Mouse (Mus musculus) stomach, embryonic 16.5 days (tissue): Measurements from ENCODE around the gene Smco2. TPM values are rescaled to one million over a fixed set of nuclear protein-coding genes. Genes with fewer than 3 reads are reported as not detected.

Experiments used
- ATAC-seq: fragments of 200-750 bp; cut with Nextera tagmentation; 2 replicates; pipeline ENCODE4 v1.8.0; 2017; ENCODE audit warnings: moderate number of reproducible peaks, moderate TSS enrichment; ENCODE audit not compliant: insufficient read depth, low FRiP score
- H3K27ac ChIP-seq: fragments of 300-500 bp; sonication (generic); 2 replicates; pipeline ENCODE4 v1.5.1; 2014; ENCODE audit warnings: low read length
- H3K27me3 ChIP-seq: fragments of 300-500 bp; sonication (generic); 2 replicates; pipeline ENCODE4 v1.6.1; 2014; ENCODE audit warnings: low read length, control low read depth, mixed read lengths; ENCODE audit not compliant: control insufficient read depth, insufficient read depth
- H3K36me3 ChIP-seq: fragments of 300-500 bp; sonication (generic); 2 replicates; pipeline ENCODE4 v1.6.1; 2014; ENCODE audit warnings: low read length; ENCODE audit not compliant: control insufficient read depth, insufficient read depth
- H3K4me1 ChIP-seq: fragments of 300-500 bp; sonication (generic); 2 replicates; pipeline ENCODE4 v1.6.1; 2014; ENCODE audit warnings: low read length, control low read depth, mixed read lengths; ENCODE audit not compliant: control insufficient read depth, insufficient read depth
- H3K4me2 ChIP-seq: fragments of 300-500 bp; sonication (generic); 2 replicates; pipeline ENCODE4 v1.6.1; 2014; ENCODE audit warnings: low read depth, low read length, mixed read lengths
- H3K4me3 ChIP-seq: fragments of 300-500 bp; sonication (generic); replicated peaks from 2 replicates; pipeline ENCODE4 v1.5.1; 2014; ENCODE audit warnings: mild to moderate bottlenecking, low read length
- H3K9ac ChIP-seq: fragments of 300-500 bp; sonication (generic); 2 replicates; pipeline ENCODE4 v1.6.1; 2014; ENCODE audit warnings: low read length
- H3K9me3 ChIP-seq: fragments of 300-500 bp; sonication (generic); replicated peaks from 2 replicates; pipeline ENCODE4 v1.6.1; 2016; ENCODE audit warnings: low read length, control low read depth; ENCODE audit not compliant: control insufficient read depth
- WGBS: fragments of 180-500 bp; shearing (Covaris S2); extraction: QIAGEN DNeasy Blood & Tissue Kit; methylation state at CpG from one replicate; pipeline ENCODE4 v1.1.7; 2014; 5-methylcytosine and 5-hydroxymethylcytosine counted together
- polyA plus RNA-seq: library from polyadenylated mRNA; unstranded; fragments of >200 nt; fragmentation: Nextera tagmentation; extraction: Ambion mirVana; gene quantifications from 2 replicates; pipeline ENCODE4 v1.2.1, GENCODE M21; 2015

The Smco2 gene
- polyA plus RNA-seq, 1 experiment from 2014 or later: not detected

DNA sequence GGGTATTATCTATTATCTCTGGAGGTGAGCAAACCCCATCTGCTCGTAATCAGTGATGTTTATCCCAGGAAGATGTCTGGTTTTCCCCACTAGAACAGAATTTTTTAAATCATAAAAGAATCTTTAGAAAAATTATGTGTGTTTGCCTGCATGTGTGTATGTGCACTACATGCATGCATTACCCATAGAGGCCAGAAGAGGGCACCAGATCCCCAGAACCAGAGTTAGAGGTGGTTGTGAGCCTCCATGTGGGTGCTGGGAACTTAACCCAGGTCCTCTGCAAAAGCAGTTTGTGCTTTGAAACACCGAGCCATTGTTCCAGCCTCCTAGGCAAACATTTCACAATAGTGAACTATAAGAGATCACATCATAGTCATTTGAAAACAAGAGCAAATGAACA, 26.9 kb downstream of the Smco2 start:
- 92% methylated on average over 2 of the region's 2 CpGs for WGBS
- H3K27me3 ChIP-seq: no peaks in the 10 kb centered on the region
- ATAC-seq: no peak
- H3K4me2 ChIP-seq: no peak overlapping the region
- H3K4me1 ChIP-seq: no peaks in the 10 kb centered on the region
- H3K36me3 ChIP-seq: no peaks in the 10 kb centered on the region
- H3K4me3 ChIP-seq: no peak overlapping the region
- H3K27ac ChIP-seq: no peak overlapping the region
- no peak overlapping the region for H3K9ac ChIP-seq
- H3K9me3 ChIP-seq: peaks cover 6% of the 10 kb centered on the region

DNA sequence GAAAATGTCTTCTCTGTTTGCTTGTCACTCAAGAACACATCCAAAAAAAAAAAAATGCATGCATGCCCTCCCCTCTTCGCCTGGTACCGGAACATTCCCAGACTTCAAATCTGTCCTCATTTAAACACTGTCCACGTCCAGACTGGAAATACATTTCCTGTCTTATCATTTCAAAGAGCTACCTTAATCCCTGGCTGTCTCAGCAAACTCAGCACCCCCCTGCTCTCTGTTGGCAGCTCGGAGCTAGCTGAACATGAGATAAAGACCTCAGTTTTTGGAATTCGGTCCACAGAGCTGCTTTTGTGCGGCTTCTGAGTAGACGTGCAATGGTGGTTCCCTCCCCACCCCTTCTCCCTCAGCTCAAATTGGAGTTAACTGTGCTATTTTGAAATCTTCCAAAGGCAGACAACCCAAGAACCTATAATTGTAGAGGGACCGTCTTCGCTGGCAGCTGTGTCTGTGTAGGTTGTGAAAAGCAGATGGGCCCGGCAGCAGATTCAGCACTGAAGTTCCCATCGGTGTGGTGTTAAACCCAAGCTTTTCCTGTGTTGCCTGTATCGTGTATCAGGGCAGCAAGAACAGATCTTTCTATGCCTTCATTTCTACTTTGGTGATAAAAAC, 27.6 kb downstream of the Smco2 start:
- Histone ChIP-seq H3K9ac (no peak overlapping the region), H3K36me3 (no peaks in the 10 kb centered on the region), H3K9me3 (peaks cover 6% of the 10 kb centered on the region), H3K27me3 (no peaks in the 10 kb centered on the region), H3K4me2 (no peak overlapping the region), H3K4me3 (no peak overlapping the region), H3K27ac (no peak overlapping the region), H3K4me1 (no peaks in the 10 kb centered on the region)
- no peak for ATAC-seq
- 88% methylated on average over 12 of the region's 12 CpGs for WGBS

DNA sequence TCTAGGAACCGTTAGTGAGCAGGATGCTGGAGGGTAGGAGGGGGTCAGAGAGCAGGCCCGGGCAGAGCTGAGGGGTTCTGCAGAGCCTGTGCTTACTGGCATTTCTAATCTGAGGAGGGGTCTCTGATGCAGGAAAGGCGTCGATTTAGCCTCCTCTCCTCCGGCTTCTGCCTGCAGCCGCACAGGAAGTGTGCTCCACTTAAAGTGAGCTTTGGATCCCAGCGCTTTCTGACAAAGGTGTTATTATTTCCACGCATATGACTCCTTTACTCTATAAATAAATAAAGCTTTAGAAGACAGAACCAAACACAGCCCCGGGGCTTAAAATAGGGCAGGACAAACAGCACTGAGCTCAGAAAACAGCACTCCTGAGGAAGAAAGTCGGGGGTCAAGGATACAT, 29.0 kb downstream of the Smco2 start:
- Histone ChIP-seq H3K4me1 (no peaks in the 10 kb centered on the region), H3K36me3 (no peaks in the 10 kb centered on the region), H3K9me3 (peaks cover 6% of the 10 kb centered on the region), H3K27ac (no peak overlapping the region), H3K27me3 (no peaks in the 10 kb centered on the region), H3K4me3 (no peak overlapping the region), H3K4me2 (no peak overlapping the region), H3K9ac (no peak overlapping the region)
- WGBS: 45% methylated on average over 10 of the region's 10 CpGs
- no peak for ATAC-seq

DNA sequence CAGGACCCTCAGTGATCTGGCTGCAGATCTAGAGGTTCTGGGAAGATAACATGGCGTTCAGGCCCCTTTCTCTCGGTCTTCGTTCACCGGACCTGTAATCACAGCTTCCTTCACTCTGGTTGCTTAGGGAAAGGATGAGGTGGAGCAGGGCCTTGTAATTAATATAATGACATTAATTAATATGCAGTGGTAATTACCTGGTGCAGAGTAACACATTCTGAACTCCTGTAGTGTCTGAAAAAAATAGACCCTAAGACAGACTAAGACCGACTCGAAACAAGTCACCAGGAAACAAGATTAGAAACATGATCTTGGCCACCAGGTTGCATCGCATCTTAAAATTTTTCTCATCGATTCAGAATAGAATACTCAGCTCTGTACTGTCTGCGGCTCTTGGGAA, 30.0 kb downstream of the Smco2 start:
- WGBS: 90% methylated on average over 9 of the region's 9 CpGs
- H3K4me2 ChIP-seq: no peak overlapping the region
- no peak for ATAC-seq
- H3K9me3 ChIP-seq: peaks cover 6% of the 10 kb centered on the region
- H3K4me3 ChIP-seq: no peak overlapping the region
- H3K27ac ChIP-seq: no peak overlapping the region
- no peaks in the 10 kb centered on the region for H3K27me3 ChIP-seq
- H3K4me1 ChIP-seq: peaks cover under 1% of the 10 kb centered on the region; the same call in 1 of the 2 replicates
- no peak overlapping the region for H3K9ac ChIP-seq
- no peaks in the 10 kb centered on the region for H3K36me3 ChIP-seq

GRCm38 (mm10) chr6:146880296-146880695, 30.4 kb downstream of the Smco2 start:
- 73% methylated on average over 4 of the region's 4 CpGs for WGBS
- H3K4me1 ChIP-seq: peaks cover 4% of the 10 kb centered on the region; the same call in 1 of the 2 replicates
- H3K27me3 ChIP-seq: no peaks in the 10 kb centered on the region
- H3K9ac ChIP-seq: no peak overlapping the region
- peaks cover 6% of the 10 kb centered on the region for H3K9me3 ChIP-seq
- no peak for ATAC-seq
- H3K4me2 ChIP-seq: no peak overlapping the region
- H3K4me3 ChIP-seq: no peak overlapping the region
- H3K36me3 ChIP-seq: no peaks in the 10 kb centered on the region
- H3K27ac ChIP-seq: no peak overlapping the region

GRCm38 (mm10) chr6:146881896-146882770, 32.2 kb downstream of the Smco2 start:
- peaks cover under 1% of the 10 kb centered on the region for H3K9me3 ChIP-seq
- no peak overlapping the region for H3K4me3 ChIP-seq
- H3K4me1 ChIP-seq: peaks cover 4% of the 10 kb centered on the region; the same call in 1 of the 2 replicates
- no peak for ATAC-seq
- H3K27me3 ChIP-seq: no peaks in the 10 kb centered on the region
- no peak overlapping the region for H3K9ac ChIP-seq
- H3K36me3 ChIP-seq: no peaks in the 10 kb centered on the region
- H3K27ac ChIP-seq: no peak overlapping the region
- no peak overlapping the region for H3K4me2 ChIP-seq
- WGBS: 59% methylated on average over 13 of the region's 13 CpGs

DNA sequence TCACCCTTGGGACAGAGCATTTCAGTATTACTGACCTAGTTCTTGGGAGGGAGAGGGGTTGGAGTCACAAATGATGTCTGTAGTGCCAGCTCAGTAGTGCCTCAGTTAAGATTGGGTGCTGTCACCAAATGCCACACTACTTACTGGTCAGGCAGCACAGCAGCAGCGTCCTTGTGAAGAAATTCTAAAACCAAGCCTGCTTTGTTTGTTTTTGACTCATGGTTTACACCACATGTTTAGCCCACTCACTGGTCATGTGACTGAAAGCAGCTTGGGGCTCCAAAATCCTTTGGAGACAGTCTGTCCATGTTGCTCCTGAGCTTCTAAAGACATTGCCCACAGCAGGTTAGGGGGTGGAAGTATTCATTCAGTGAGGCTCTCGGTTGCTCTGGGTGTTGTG, 33.5 kb downstream of the Smco2 start:
- no peak overlapping the region for H3K4me2 ChIP-seq
- 73% methylated on average over 2 of the region's 2 CpGs for WGBS
- no peak for ATAC-seq

DNA sequence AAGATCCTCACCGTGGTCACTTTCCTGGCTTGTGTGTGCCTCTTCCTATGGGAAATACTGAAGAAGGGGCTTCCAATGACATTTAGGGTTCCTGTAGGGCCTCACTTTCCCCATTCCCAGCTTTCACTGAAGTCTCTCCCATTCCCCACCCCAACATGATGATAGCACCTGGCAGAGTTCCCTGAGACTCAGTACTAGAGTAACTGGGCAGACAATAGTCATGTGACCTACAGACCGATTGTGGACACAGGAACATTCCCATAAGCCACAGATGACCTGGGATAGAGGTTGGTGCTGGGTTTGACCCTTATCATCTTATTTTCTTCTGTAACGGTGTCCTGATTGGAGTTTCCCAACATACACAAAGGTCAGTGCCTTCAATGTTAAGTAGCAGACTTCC, 34.3 kb downstream of the Smco2 start:
- Histone ChIP-seq H3K9ac (no peak overlapping the region), H3K27ac (no peak overlapping the region), H3K4me3 (no peak overlapping the region), H3K27me3 (no peaks in the 10 kb centered on the region), H3K4me2 (no peak overlapping the region), H3K36me3 (no peaks in the 10 kb centered on the region), H3K9me3 (no peaks in the 10 kb centered on the region), H3K4me1 (peaks cover 7% of the 10 kb centered on the region; the same call in 1 of the 2 replicates)
- ATAC-seq: no peak
- WGBS: 75% methylated on average over 3 of the region's 3 CpGs

More for the DNA sequence above, 33.5 kb downstream of the Smco2 start:
- Histone ChIP-seq H3K9ac (no peak overlapping the region), H3K4me3 (no peak overlapping the region), H3K9me3 (no peaks in the 10 kb centered on the region), H3K27ac (no peak overlapping the region), H3K27me3 (no peaks in the 10 kb centered on the region), H3K4me1 (peaks cover 4% of the 10 kb centered on the region; the same call in 1 of the 2 replicates), H3K36me3 (no peaks in the 10 kb centered on the region)

DNA sequence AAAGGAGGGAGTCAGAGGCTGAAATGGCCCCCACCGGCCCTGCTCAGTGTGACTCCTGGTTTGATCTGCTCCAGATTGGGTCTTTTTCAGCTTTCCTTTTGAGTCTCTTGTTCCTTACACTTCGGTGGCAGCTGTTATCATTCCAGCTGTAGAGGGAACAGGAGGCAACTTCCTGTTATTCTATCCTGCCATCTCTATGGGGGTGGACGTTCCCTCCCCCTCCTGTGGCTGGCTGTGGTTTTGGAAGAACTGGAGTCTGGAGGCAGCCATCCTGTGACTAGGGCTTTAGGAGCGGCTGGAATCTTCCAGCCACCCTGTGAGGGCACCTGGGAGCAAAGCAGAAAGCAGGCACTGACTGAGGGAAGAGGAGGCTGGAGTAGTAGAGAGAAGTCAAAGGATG, 34.9 kb downstream of the Smco2 start:
- ATAC-seq: no peak
- WGBS: 30% methylated on average over 4 of the region's 4 CpGs
- Histone ChIP-seq H3K4me1 (peaks cover 12% of the 10 kb centered on the region; the same call in 1 of the 2 replicates), H3K36me3 (no peaks in the 10 kb centered on the region), H3K9me3 (no peaks in the 10 kb centered on the region), H3K9ac (no peak overlapping the region), H3K4me3 (no peak overlapping the region), H3K27me3 (no peaks in the 10 kb centered on the region), H3K27ac (no peak overlapping the region), H3K4me2 (no peak overlapping the region)
